Mouse (Mus musculus) spleen, postnatal 0 days (tissue): ENCODE data around the gene Shf. TPM values are rescaled to one million over a fixed set of nuclear protein-coding genes. Genes with fewer than 3 reads are reported as not detected.

Experiments used
- polyA plus RNA-seq: library from polyadenylated mRNA; unstranded; fragments of >200 nt; fragmentation: Nextera tagmentation; extraction: Ambion mirVana; gene quantifications from 2 replicates; pipeline ENCODE4 v1.2.1, GENCODE M21; 2015

Gene Shf
- polyA plus RNA-seq = 2.1 and 3.1 TPM in 2 replicates

DNA sequence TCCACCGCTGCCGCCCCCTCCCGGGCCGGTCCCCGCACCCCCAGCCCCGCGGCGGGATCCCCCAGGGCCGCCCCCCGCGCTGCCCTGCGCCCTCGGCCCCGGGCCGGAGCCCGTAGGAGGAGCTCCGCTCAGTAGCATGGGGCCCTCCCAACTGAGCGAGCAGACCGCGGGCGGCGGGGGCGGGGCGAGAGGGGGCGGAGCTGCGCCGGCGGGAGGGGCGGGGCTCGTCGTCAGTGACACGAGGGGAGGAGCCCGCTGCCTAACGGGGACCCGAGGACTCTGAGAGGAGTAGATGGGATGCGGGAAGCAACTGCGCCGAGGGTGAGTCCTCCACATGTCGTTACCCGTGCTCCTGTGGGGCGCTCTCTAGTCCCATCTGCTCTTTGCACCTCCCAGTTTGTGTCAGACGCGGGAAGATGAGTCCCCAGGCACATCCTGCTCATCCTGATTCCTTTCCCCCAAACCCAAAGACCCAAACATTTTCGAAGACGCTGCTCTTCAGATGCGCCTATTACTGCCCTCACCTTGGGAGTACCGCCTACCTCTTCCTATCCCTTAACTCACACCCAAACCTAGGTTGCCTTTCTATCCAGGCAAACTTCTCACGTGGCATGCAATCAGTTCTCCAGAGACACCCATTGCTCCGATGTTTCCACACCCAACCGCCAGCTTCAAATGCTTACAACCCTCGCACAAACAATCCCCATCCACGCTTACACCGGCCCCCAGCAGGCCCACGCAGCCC lies at the start of gene Shf:
Shf (minus strand) TSS at position 168 of the 745 bp plus-strand sequence.

DNA sequence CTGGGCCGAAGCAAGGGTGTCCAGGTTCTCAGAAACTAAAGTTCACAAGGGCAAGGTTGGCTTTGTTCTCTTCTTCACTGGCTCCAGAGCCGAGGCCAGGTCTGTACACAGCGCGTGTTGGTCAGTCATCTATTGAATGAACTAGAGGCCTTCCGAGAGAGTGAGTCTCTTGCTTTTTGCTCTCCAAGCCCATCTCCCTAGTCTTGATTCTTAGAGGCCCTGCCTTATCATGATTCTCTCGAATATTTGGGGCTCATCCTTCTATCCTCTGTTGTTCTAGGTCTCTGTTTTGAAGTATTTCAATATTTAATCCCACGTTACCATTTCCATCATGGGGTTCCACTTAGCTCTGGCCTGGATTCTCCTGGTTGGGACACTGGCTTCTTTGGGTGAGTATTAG lies 53.6 kb downstream of the Shf start, which contains the start of gene Duox1:
Duox1 (plus strand) TSS at position 301 of the 400 bp plus-strand sequence.

DNA sequence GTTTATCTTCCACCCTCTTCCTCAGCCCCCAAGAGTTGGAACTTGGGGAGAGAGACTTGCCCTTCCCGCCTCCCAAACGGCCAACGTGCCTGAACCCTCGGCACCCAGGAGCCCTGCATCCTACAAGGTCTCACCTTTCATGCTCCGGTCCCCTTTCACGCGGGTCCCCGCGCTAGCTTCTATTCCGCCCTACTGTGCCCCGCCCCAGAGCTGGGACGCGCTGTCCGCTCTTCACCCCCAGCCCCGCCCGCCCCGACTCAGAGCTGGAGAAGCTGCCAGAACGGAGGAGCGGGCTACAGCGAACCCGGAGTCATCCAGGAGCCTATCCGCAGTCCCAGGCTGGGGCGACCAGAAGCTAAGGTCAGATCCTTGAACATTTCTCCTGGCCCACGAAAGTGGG lies 55.4 kb downstream of the Shf start, which contains the start of gene Duoxa1:
Duoxa1 (minus strand) TSS at position 195 of the 400 bp plus-strand sequence.

Other genes with a start within 250 kb of the Shf start
- gene B2m, start 221.5 kb downstream of the Shf start, polyA plus RNA-seq = 646 and 799 TPM in 2 replicates
- not detected in 2 replicates for gene Trim69, start 208.5 kb downstream of the Shf start, polyA plus RNA-seq
- gene Patl2, start 183.0 kb downstream of the Shf start, polyA plus RNA-seq = 0.15 and 0.18 TPM in 2 replicates
- not detected in 2 replicates for gene Terb2, start 182.9 kb downstream of the Shf start, polyA plus RNA-seq
- 43.3 and 45.4 TPM in 2 replicates for gene Sord, start 134.4 kb downstream of the Shf start, polyA plus RNA-seq
- 0.04 TPM in 1 of 2 replicates, not detected in the other for gene Duox2, start 70.7 kb downstream of the Shf start, polyA plus RNA-seq
- gene Duoxa2, start 70.3 kb downstream of the Shf start, polyA plus RNA-seq = not detected in 2 replicates
- gene Duoxa1, start 55.4 kb downstream of the Shf start, polyA plus RNA-seq = not detected in 2 replicates
- gene Duox1, start 53.5 kb downstream of the Shf start, polyA plus RNA-seq = not detected in 2 replicates
- gene Slc28a2, start 57.3 kb upstream of the Shf start, polyA plus RNA-seq = 3.6 and 5.3 TPM in 2 replicates
- gene Gm14085, start 115.8 kb upstream of the Shf start, polyA plus RNA-seq = 0.06 and 0.07 TPM in 2 replicates
- 33.6 and 43.2 TPM in 2 replicates for gene Gatm, start 242.1 kb upstream of the Shf start, polyA plus RNA-seq